Mouse (Mus musculus): Measurements from ENCODE around the gene Nktr.

Gene Nktr

GRCm38 (mm10) chr9:121798887-121799520 lies 80.0 kb downstream of the Nktr start:
- no peak for ATAC-seq (ENCODE audit: insufficient number of reproducible peaks, low FRiP score, low TSS enrichment)

DNA sequence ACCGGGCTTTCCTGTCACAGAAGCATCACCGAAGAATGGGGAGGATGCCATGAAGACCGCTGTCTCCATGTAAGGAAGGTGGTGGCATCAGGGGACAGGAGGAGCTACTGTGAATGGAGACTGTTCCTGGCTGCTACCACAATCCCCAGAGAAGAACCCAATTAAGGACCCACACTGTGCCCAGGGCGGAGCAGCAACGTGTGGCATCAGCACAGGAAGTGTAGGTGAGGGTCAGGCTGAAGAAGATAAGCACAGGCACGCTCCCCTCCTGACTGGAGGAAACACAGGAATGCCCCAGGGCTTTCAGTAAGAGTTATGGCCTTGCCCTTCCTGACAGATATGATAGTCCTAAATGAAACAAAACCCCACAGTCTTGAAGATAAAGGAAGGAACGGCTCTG lies 83.8 kb downstream of the Nktr start:
- no peak for ATAC-seq (ENCODE audit: insufficient number of reproducible peaks, low FRiP score, low TSS enrichment)

All from cerebellum, adult (tissue).